ENCODE assay signal across 8 mouse cellular contexts in genomic region chr11:78188331-78189233, GRCm38 (mm10). TPM values are rescaled to one million over a fixed set of nuclear protein-coding genes. Genes with fewer than 3 reads are reported as not detected.
DNase-seq lines count a peak whose midpoint lies in the region; ATAC-seq and TF ChIP-seq lines count a peak whose summit lies in the region.

Rab34 (plus strand) TSS chr11:78188430.

- TF ChIP-seq CTCF in brain, embryonic 14.5 days (IDR thresholded peaks at IDR 0.05; ENCODE audit: borderline replicate concordance, extremely low read depth, insufficient read depth, insufficient read length) = no peak
- TF ChIP-seq CTCF in gastrocnemius, adult 2 months (IDR thresholded peaks at IDR 0.05) = no peak

- peak within 1 kb of the TSS; percentile 85 for H3K27ac ChIP-seq in gastrocnemius, adult 2 months
- peak within 1 kb of the TSS; percentile 91 for H3K27ac ChIP-seq in hindbrain, embryonic 14.5 days

- intact Hi-C loops in gastrocnemius, adult 2 months (cut with DNase I) = no loop called here

- peak; percentile 84 for DNase-seq in MN1 (ENCODE audit: low spot score)
- peak; percentile 92 for DNase-seq in brain, embryonic 14.5 days (ENCODE audit: low read depth)
- DNase-seq in gastrocnemius, adult 2 months = peak; percentile 80
- DNase-seq in hindbrain, embryonic 14.5 days (ENCODE audit: low spot score) = peak; percentile 69
- peak; percentile 69 to 70 for DNase-seq in layer of hippocampus, postnatal 25 days (ENCODE audit: extremely low spot score in 1 of 2, low spot score in 1 of 2)
- DNase-seq in lung, postnatal 14 days = peak; percentile 79
- DNase-seq in retina, postnatal 7 days (ENCODE audit: low read depth, low spot score) = peak; percentile 58
- no peak for DNase-seq in spleen, postnatal 14 days (ENCODE audit: low spot score in 2 of 2)

- peaks cover 15% of the 10 kb centered on the region for H3K4me1 ChIP-seq in hindbrain, embryonic 14.5 days (replicated peaks; ENCODE audit: control insufficient read depth, insufficient read depth, low read length)

- peak within 1 kb of the TSS; percentile 85 for H3K4me3 ChIP-seq in gastrocnemius, adult 2 months
- H3K4me3 ChIP-seq in hindbrain, embryonic 14.5 days (replicated peaks; ENCODE audit: low read length) = peak within 1 kb of the TSS; percentile 73

- WGBS in hindbrain, embryonic 14.5 days = under 1% methylated on average over 77 of the region's 80 CpGs

- peak within 1 kb of the TSS; percentile 60 for H3K4me2 ChIP-seq in hindbrain, embryonic 14.5 days (replicated peaks)

- no peaks in the 10 kb centered on the region for H3K27me3 ChIP-seq in hindbrain, embryonic 14.5 days (ENCODE audit: control insufficient read depth, insufficient read depth, low read length)

- TF ChIP-seq POLR2A in brain, embryonic 14.5 days (IDR thresholded peaks at IDR 0.05; ENCODE audit: borderline replicate concordance, extremely low read depth, insufficient read depth, insufficient read length, poor library complexity, severe bottlenecking) = peak; percentile 62; the same call in 1 of the 2 replicates

- peak within 1 kb of the TSS; percentile 83 for H3K9ac ChIP-seq in hindbrain, embryonic 14.5 days

- ATAC-seq in hindbrain, embryonic 14.5 days (ENCODE audit: low FRiP score) = peak; percentile 70

- H3K9me3 ChIP-seq in hindbrain, embryonic 14.5 days (ENCODE audit: control insufficient read depth, low read length) = no peaks in the 10 kb centered on the region

- H3K36me3 ChIP-seq in hindbrain, embryonic 14.5 days (replicated peaks; ENCODE audit: control insufficient read depth, insufficient read depth) = peaks cover 31% of the 10 kb centered on the region

RNA-seq across cellular contexts. Expression of gene Rab34, which starts in this region (rescaled TPM):
- 67.6 and 98.9 TPM in 2 replicates for polyA plus RNA-seq in brain, embryonic 14.5 days (2012; rRNA removed)
- total RNA-seq in gastrocnemius, adult 2 months (2021) = 1 to 10 TPM; 3.3 to 4.6 TPM
- 46.4 and 53.2 TPM in 2 replicates for polyA plus RNA-seq in hindbrain, embryonic 14.5 days (2014; fragmentation: Nextera tagmentation; extraction: Ambion mirVana)
- 10 to 100 TPM; 26.1 to 37.3 TPM for total RNA-seq in layer of hippocampus, postnatal 25 days (2021)

Comparison
In these comparisons a context has a peak if more than half of its experiments do, and no peak if none do; other contexts are left out.
1. RNA of gene Rab34 (total RNA-seq): 26.1 to 37.3 TPM in layer of hippocampus, postnatal 25 days; 3.3 to 4.6 TPM in gastrocnemius, adult 2 months; every median in the first group is over 4 times any median in the second.
2. DNase-seq: peak in MN1 (single experiment), brain, embryonic 14.5 days (single experiment), gastrocnemius, adult 2 months (single experiment), hindbrain, embryonic 14.5 days (single experiment), layer of hippocampus, postnatal 25 days (2 of 2), lung, postnatal 14 days (single experiment) and retina, postnatal 7 days (single experiment); none in spleen, postnatal 14 days (0 of 2).